Mouse (Mus musculus) myocyte (in vitro differentiated cells): ENCODE measurements around the gene Galt.

Source experiments
- CEBPB ChIP-seq: IDR thresholded peaks from 2 replicates; pipeline ENCODE4 v1.6.1; 2011; ENCODE audit warnings: mild to moderate bottlenecking, moderate library complexity; ENCODE audit not compliant: poor library complexity, insufficient read depth, severe bottlenecking
- MAX ChIP-seq: IDR thresholded peaks from one replicate; pipeline ENCODE4 v1.6.1; 2011; ENCODE audit warnings: low read depth, mild to moderate bottlenecking, control low read depth
- POLR2A ChIP-seq: IDR thresholded peaks from one replicate; pipeline ENCODE4 v1.6.1; 2011; ENCODE audit warnings: low read depth, mild to moderate bottlenecking, control low read depth, moderate library complexity; ENCODE audit not compliant: insufficient read length
- USF1 ChIP-seq: IDR thresholded peaks from one replicate; pipeline ENCODE4 v1.6.1; 2011; ENCODE audit warnings: low read depth, mild to moderate bottlenecking, control low read depth, moderate library complexity

DNA sequence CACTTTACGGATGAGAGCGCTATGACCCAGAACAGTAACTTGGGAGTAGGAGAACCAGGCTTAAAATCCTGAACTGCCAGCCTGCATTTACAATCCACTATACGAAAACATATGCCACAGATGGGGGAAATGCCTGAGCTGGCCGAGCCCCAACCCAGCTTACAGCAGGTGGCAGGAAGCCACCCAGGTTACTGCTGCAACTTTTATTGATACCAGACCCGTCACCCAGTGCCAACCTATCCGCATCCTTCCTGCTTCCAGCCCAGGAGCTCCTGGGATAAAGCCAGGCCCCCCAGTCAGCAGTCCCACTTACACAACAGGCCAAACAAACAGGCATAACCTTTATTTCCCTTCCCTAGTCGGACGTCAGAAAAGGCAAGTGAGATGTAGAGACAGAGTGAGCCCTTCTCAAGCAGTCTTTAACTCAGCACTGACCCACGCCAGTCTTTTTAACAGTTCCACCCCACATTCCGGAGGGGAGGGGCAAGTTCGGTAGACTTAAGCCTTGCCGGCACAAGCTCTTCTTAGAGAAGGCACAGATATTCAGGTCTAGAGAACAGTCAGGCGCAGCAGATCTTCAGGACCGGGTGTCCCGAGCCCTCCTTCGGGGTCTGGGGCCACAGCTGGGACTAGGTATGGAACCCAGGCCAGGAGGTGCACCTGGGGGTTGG, 43.2 kb upstream of the Galt start:
- TF ChIP-seq MAX, result no peak
- TF ChIP-seq POLR2A, result no peak
- TF ChIP-seq USF1, result no peak
- no peak for TF ChIP-seq CEBPB
